Mouse (Mus musculus): ENCODE data around the gene Slamf9.

Slamf9 gene

DNA sequence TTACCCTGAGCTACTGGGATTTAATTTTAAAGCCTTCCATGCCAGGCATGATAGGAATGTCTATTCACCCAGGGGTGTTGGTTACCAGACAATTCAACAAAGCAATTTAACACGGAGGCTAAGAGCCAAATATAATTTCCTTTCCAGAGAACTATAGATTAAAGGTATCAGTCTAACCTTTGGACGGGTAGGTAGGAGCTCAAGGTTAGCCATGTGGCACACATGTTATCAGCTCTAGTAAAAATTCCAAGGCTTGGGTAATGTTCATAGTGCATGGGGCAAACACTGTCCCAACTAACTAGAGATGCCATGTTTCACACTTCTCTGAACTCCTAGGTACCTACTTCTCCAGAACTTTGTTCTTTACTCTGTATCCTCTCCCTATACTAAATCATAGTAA, 13.6 kb upstream of the Slamf9 start:
- DNase-seq (ENCODE audit: low spot score): no peak

DNA sequence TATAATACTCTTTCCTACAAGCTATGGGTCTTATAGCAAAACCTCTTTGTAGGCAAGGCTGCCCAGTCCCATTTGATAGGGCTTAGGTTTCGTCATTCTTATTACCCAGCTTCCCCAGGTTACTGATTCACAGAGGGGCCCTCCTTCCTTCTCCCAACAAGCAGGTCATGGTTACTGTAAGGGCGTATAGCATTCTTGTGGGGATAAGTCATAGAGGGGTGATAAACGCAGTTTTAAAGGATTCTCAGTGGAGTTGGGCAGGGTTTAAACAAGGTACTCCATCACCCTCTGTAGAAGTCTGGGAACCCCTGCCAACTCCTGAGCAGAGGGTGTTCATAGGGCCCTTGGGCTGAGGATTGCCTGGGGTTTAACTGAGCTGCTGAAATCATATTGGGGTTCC, 12.6 kb upstream of the Slamf9 start:
- no peak for DNase-seq (ENCODE audit: low spot score)

DNA sequence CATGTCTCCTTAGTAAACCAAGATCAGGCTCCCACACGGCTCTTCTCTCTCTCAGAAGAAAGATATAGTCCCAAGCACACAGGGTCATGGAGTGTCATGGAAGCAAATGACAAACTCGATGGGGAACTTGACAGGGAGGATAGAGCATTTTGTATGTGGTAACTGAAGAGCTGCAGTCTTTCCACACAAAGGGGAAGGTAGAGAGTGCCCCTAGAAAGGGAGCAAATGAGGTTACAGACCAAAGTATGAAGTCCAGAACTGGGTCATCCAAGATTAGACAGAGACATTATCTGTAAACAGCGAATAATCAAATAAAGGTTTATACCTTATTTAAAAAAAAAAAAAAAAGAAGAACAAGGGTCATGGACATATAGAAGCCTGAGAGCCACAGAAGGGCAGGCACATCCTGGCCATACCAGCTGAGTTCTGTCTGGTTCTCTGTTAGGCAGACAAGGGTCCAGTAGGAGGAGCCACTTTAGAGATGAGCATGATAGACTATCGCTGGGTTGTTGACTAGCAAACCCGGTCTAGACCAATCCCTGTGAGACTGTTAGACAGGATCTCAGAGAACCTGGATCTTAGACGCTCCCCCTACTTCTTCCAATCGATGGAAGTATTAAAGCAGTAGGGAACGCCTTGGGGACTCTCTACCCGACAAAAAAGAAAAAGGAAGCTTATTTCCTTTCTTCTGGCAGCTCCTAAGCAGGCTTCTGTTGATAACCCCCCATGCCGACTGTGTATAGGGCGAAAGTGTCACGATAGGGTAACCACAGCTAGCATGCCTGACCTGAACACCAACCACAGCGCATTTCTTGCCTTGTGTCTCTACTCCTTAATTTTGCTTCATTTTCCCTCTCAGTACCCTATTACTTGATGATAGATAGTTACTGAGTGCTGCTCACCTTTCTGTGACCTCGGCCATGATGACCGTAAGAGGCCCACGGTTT, 11.5 kb upstream of the Slamf9 start:
- no peak for DNase-seq (ENCODE audit: low spot score)

DNA sequence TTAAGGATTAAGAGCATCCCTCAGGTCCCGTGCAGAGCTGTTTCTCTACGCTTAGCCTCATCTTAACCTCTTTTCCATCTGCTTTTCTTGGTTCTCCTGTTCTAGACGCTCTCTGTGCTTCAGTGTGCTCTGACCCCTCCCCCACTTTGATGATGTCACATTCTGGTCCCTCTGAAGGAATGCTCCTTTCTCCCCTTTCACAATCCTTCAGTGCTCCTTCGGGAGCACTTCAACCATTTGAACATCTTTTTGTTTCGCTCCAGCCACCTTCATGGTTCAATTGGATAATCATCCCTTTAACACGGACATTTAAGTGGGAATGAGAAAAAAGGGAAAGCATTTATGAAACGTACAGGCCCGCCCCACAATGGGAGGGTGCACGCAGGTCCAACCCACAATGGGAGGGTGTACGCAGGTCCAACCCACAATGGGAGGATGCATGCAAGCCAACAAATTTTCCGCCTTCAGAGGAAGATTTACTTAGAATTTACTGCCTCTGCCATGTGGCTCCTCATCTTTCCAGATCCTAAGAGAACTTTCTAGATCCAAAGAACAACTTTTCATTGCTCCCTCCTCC, 6.8 kb upstream of the Slamf9 start:
- no peak for DNase-seq (ENCODE audit: low spot score)

DNA sequence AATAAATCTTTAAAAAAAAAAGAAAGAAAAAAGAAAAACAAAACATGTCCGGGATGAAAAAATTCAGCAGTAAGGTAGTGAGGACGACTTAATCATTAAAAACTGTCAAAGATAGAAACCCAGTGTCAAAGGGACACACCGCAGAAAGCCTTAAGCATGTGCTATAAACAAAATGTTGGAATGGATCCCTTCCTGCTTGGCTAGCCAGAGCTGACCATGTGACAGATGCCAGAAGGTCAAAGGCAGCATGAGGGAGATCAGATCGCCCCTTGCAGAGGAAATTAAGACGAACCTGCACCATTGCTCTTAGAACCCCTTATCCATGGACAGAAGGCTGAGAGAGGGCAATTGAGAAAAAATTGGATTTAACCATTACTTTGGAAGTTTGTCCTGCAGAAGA, 5.8 kb upstream of the Slamf9 start:
- no peak for DNase-seq (ENCODE audit: low spot score)

DNA sequence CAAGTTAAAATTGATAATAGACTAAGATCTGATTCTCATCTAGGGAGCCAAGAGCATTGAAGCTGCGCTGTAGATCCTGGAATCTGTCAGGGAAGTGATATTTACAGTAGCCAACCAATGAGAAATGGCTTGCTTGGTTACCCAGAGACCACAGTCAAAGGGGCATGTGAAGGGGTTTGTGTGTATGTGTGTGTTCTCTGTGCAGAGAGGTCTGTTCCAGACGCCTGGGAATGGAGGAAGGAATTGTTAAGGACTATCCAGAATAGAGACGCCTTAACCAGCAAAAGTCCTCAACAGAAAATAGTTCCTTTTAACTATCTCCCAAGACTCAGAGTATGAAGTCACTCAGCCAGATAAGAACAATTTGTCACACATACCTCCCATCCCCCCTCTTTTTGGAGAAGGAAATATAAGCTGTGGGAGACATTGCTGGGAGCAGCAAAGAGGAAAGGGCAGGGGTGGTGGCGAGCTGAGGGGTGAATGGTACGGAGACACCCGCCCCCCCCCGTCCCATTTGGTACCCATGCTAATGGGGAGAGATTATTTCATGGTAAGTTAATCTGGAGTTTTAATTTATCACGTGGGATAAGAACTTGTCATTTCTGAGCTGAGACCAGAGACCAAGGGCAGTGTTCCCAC, 5.2 kb upstream of the Slamf9 start:
- no peak for DNase-seq (ENCODE audit: low spot score)

DNA sequence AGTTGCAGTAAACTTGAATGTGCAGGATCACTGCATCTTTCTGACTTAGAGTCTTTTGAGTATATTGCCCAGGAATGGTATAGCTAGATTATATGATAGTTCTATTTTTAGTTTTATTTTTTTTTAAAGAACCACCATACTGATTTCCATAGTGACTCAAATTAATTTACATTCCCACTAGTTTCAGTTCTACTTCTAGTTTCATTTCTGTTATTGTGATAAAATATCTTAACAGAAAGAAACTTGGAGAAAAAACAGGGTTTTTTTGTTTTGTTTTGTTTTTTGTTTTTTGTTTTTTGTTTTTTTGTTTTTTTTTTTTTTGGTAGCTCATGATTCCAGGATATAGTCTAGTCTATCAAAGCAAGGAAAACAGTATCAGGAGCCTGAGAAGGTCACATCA, 2.2 kb upstream of the Slamf9 start:
- no peak for DNase-seq (ENCODE audit: low spot score)

DNA sequence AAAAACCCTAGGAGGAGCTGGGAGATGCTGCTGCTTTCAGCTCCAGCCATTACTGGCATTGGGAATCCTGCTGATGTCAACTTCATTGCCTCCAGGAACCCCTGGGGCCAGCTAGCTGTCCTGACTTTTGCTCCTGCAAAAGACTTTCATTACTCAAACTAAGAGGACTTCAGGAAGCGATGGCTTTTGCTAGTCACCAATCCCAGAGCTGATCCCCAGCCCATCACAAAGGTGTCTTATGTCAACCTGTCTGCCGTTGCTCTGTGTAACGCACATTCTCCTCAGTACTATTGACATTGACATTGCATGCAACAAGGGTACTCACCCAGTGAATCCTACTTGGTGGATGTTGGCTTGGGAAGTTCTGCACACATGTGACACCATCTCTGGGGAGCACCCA, 962 bp upstream of the Slamf9 start:
- no peak for DNase-seq (ENCODE audit: low spot score)

DNA sequence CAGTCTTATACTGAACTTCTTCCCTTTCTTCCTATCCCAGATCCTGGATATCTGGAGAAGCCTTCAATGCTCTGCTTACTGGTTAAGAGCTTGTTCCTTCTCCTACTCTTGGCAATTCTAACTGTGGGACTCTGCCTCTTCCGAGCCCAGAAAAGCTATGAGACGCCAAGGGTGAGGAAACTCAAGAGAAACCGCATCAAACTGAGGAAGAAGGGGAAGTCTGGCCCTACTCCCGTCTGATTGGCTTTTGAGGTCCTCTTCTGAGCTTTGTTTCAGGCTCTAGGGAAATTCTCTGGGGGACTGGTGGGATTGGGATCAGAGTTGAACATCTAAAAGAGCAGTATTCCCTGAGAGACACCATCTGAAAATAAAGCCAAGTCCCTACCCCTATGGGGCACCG, 2.9 kb downstream of the Slamf9 start:
- DNase-seq (ENCODE audit: low spot score): no peak

DNA sequence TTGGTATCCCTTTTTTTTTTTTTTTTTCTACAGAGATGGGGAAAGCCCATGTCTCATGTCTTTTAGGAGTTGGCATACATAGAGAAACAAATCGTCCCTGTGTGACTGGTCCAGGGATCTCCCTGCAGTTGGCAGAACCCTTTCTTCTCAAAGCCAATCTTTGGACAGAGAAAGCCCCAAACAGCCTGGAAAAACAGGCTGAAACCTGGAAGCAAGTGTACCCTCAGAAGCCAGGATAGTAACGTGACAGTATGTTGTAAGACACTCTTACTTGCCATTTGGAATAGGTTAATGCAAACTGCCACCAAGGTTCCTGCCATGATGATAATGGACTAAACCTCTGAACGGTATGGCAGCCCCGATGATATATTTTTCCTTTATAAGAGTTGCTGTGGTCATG, 5.2 kb downstream of the Slamf9 start:
- DNase-seq (ENCODE audit: low spot score): no peak

DNA sequence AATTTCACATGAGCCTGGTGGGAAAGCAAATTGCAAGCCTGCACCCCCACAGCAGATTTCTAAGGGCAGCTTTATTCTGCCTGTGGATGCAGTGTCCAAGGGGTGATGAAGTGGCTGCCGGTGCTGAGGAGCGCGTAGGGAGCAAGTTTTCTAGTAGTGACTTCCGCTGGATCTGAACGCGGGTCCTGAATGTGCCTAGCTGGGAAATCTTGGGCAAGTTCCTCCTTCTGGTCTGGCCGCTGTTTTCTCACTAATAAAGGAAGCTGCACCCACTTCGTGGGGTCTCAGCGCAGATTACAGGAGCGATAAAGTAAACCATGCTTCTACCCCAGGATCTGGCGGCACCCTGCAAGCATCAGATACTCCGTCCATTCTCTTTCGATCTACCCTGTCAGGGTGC, 6.0 kb downstream of the Slamf9 start:
- DNase-seq (ENCODE audit: low spot score): no peak

DNA sequence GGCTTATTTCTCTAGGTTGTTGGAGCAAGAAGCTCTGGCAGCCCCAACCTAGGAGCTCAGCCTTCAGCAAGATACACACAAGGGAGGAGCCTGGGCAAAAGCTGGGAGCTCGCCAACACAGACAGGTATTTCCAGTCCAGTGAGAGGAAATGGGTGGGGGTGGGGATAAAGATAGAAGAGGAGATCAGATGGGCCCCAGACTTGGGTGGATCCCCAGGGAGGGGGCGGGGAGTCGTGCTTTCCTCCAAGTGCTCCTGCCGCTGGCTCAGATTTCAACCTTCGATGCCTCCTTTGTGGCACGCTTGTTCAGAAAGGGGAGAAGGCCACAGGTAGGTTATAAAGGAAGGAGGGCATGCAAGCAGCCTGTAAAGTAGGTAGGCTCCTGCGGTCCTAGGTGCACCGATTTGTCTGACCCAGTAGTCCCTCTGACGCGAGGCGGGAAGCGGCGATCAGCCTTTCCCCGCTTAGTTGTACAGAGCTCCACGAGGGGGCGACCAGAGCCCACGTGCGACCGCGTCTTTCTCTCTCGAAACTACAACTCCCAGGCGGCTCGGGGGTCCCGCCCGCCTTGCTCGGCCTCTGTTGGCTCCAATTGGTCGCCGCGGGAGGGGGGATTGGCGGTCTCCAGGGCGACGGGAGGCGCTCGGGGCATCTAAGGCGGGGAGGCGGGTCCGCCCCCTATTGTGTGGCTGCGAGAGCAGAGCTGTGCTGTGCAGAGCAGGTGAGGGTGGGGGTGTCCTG, 6.6 kb downstream of the Slamf9 start, which contains the start of gene Igsf9:
TSS of gene Igsf9 (plus strand) at position 249 of the 741 bp plus-strand sequence.
- DNase-seq (ENCODE audit: low spot score): peak; percentile 91

DNA sequence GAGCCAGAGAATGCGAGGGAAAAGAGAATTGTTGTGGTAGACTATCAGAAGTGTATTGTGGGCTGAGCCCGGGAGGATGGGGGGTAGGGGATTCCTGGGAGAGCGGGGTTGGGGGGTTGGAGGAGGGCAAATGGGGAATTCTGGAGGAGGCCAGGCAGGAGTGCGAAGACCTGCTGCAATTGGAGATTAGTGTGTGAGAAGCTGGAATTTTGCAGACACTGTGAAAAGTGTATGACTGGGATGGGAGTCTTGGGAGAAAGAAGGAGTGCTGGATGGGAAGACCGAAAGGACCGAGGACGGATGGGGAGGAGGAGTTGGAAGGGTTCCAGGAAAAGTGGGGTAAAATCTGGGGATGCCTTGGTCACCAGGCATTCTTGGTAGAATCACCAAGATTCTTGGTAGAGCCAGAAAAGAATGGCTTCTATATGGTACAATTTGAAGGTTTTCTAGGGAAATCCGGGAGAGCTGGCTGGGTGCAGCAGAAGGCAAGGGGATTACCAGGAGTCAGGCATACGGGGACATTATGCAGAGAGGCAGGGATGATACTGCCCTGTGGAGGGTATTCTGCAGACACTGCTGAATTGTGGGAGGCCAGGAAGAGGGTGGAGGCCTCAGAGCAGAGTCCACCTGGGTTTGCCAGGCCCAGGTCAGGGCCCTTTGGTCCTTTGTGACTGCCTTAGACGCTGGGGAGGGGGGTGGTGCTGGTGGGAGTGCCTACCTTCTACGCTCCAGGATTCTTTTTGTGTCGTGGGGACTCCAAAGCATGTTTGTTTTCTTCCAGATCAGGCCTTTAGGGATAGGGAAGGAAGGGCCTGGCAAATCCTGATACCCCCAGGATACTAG, 7.6 kb downstream of the Slamf9 start:
- DNase-seq (ENCODE audit: low spot score): no peak

DNA sequence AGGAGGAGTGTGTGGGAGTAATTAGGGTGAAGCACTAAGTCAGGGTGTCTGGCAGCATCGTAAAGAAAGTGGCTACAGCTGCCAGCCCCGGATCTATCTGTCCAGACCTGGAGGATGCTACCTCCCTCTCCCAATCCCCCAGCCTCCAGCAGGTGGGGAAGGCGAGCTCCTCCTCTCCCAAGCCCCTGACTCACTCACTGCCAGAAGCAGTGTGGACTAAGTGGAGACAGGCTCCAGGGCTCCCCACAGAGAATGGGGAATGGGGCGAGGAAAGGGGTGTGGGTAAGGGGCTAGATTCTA, 8.2 kb downstream of the Slamf9 start:
- DNase-seq (ENCODE audit: low spot score): no peak

DNA sequence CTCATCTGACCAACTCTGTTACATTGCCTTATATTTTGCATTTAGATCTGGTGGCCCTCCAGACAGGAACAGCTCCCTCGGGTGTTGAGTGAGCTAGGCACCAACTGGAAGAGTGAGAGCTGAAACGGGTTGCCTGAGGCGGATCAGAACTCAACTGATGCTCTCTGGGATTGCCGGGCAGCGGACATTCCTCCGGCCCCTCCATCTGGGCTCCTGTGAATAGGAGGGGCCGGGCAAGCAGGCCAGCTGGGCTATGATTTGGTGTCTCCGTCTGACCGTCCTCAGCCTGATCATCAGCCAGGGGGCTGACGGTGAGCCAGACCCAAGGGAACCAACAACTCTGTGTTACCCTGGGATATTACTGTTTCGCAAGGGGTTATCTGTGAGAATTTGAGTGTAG, 9.1 kb downstream of the Slamf9 start:
- DNase-seq (ENCODE audit: low spot score): no peak

DNA sequence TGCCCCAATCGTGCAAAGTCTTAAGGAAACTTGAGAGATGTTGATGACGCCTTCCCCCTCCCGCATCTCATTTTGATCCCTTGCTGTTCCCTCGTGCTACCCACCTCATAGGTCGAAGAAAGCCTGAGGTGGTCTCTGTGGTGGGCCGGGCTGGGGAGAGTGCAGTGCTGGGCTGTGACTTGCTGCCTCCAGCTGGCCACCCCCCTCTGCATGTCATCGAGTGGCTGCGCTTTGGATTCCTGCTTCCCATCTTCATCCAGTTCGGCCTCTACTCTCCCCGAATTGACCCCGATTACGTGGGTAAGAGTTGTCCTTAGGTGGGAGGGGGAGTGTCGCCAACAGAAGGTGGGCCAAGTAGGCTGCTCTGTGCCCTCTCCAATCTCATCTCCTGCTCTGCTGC, 9.5 kb downstream of the Slamf9 start:
- no peak for DNase-seq (ENCODE audit: low spot score)

DNA sequence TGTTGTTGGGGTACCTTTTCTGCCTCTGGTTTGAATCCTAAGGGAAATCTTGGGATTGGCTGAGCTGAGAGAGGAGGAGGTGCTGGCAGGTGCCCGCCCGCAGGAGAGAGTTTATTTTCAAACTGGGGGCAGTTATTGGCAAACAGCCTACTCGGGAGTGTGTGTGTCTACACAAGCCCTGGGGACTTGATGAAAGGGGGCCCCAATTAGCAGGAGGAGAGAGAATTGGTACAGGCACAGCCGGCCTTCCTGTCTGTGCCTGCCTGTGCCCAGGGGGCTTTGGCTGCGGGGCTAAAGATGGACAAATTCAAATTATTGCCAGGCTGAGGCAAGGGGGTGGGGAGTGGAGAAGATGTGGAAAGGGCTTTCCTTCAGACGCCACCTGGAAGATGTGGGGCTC, 10.7 kb downstream of the Slamf9 start:
- no peak for DNase-seq (ENCODE audit: low spot score)

DNA sequence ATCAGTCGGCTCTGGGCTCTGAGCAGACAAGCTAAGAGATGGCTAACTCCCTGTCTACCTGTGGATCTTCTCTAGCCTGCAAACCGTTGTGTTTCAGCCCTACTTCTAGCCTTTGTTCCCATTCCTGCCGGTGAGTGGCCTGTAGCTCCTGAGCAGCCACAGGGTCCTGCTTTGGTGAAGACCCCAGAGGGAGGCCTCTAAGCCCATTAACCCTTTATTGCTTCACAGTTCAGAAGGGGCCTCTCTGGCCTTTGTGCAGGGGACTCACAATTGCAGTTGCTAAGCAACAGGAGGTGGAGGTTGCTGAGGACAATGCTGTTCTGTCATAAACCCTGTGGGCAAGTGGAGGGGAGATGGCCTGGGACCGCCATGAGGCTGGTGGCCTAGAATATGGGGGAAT, 11.1 kb downstream of the Slamf9 start:
- DNase-seq (ENCODE audit: low spot score): no peak

DNA sequence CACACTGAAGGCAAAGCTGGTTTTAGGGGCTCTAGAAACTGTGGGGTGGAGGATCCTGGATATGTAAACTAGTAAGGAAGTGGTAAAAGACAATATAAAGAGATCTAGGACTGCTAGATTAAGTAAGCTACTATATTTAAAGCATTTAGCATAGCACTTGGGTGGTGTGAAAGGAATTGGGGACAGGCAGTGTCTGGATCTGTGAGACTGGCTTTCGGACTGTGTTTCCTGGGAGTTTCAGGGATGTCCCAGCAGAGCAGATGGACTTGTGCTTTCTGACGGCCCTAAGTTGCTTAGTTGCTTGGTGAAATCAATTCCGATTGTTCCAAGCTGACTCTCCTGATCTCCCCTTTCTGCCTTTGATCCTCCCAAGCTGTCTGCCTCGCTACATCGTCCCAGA, 11.5 kb downstream of the Slamf9 start:
- DNase-seq (ENCODE audit: low spot score): no peak

DNA sequence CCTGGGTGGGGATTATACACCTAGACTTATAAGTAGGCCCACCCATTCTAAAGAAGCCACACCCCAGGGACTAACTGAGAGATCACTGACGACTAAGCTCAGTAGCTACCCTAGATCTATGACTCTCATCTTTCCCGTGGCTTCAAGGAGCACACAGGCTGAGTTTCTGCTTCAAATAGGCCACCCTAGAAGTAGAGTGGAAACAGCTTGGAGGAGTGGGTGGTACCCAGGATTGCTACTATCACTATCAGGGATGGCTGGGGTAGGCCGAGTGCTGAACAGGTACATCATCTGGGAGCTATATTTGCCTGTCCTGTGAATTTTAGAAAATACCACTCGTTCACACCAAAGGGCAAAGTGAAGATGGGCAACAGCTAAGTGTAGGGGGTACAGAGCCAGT, 12.7 kb downstream of the Slamf9 start:
- no peak for DNase-seq (ENCODE audit: low spot score)

DNA sequence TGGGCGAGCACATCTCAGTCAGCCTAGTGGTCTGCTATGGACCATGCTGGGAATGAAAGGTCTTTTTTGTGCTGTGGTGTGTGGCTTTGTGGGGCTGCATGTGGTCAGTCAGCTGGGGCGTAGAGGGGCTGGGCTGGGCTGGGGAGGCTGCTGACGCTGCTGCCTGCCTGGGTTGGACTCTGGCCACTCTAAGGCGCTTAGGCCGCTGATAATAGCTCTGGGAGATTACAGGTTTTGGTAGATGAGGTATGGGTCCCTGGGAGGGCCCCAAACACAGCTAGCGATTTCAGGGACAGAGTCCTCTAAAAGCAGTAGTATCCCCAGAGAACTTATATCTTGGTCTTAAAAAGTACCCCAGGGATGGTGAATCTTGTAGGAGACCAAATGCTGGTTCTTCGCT, 13.7 kb downstream of the Slamf9 start:
- no peak for DNase-seq (ENCODE audit: low spot score)
